Mouse (Mus musculus) stomach, embryonic 14.5 days (tissue): ENCODE measurements at regions not wholly inside any gene's neighbourhood (a gene's known extent, or its start where the extent isn't known, plus 50 kb on each side); places are given as distances from the start of the nearest gene placed in this dataset.
A peak's percentile ranks its signal among the peaks of the same experiment; 100 is the strongest.
"Not testable (repeated sequence)": the region's sequence is repeated elsewhere in the genome, so short reads cannot be mapped to it uniquely, and the experiment has no call there.

Experiments used
- ATAC-seq: fragments of 200-750 bp; cut with Nextera tagmentation; 2 replicates; pipeline ENCODE4 v1.8.0; 2017; ENCODE audit warnings: low read depth, moderate TSS enrichment; ENCODE audit not compliant: insufficient number of reproducible peaks, insufficient read depth, low FRiP score
- H3K27ac ChIP-seq: fragments of 300-500 bp; sonication (generic); 2 replicates; pipeline ENCODE4 v1.5.1; 2014; ENCODE audit warnings: mild to moderate bottlenecking, low read length, moderate library complexity, mixed read lengths
- H3K27me3 ChIP-seq: fragments of 300-500 bp; sonication (generic); 2 replicates; pipeline ENCODE4 v1.6.1; 2014; ENCODE audit warnings: low read length, control low read depth, mixed read lengths; ENCODE audit not compliant: control insufficient read depth, insufficient read depth
- H3K36me3 ChIP-seq: fragments of 300-500 bp; sonication (generic); 2 replicates; pipeline ENCODE4 v1.6.1; 2014; ENCODE audit warnings: mild to moderate bottlenecking, control low read depth, low read length, moderate library complexity, mixed read lengths; ENCODE audit not compliant: control insufficient read depth, insufficient read depth
- H3K4me1 ChIP-seq: fragments of 300-500 bp; sonication (generic); 2 replicates; pipeline ENCODE4 v1.6.1; 2014; ENCODE audit warnings: low read length, control low read depth, mixed read lengths; ENCODE audit not compliant: control insufficient read depth, insufficient read depth
- H3K4me2 ChIP-seq: fragments of 300-500 bp; sonication (generic); replicated peaks from 2 replicates; pipeline ENCODE4 v1.6.1; 2014; ENCODE audit warnings: low read depth, low read length, control low read depth
- H3K4me3 ChIP-seq: fragments of 300-500 bp; sonication (generic); 2 replicates; pipeline ENCODE4 v1.5.1; 2014; ENCODE audit warnings: low read depth, low read length, control low read depth
- H3K9ac ChIP-seq: fragments of 300-500 bp; sonication (generic); replicated peaks from 2 replicates; pipeline ENCODE4 v1.6.1; 2014; ENCODE audit warnings: low read depth, mild to moderate bottlenecking, control low read depth, low read length, moderate library complexity, mixed read lengths
- H3K9me3 ChIP-seq: fragments of 300-500 bp; sonication (generic); 2 replicates; pipeline ENCODE4 v1.6.1; 2016; ENCODE audit warnings: low read depth, low read length, control low read depth; ENCODE audit not compliant: control insufficient read depth
- WGBS: fragments of 180-500 bp; shearing (Covaris S2); extraction: QIAGEN DNeasy Blood & Tissue Kit; methylation state at CpG from one replicate; pipeline ENCODE4 v1.1.7; 2014; 5-methylcytosine and 5-hydroxymethylcytosine counted together

DNA sequence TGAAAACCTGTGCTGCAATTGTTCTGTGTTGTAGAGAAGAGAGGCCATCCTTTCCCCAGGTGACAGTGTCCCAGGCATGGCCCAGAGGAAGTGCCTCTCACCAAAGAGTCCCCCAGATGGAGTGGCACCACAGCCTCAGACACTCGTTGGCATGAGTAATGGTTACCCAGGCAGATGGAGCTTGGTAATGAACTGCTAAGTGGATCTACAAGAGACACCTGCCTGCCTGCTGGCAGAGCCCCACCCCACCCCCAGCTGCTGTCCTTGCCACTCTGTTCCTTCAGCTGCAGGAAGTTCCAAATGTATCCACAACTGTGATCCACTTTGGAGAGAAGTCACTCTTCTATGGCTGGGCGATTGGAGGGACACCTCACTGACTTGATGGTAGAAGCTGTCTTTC, 72.0 kb downstream of the Foxa2 start:
- 49% methylated on average over 2 of the region's 2 CpGs for WGBS
- no peak overlapping the region for H3K9ac ChIP-seq
- no peak overlapping the region for H3K4me3 ChIP-seq
- H3K27ac ChIP-seq, result no peak overlapping the region
- no peak overlapping the region for H3K4me2 ChIP-seq
- H3K36me3 ChIP-seq, result no peaks in the 10 kb centered on the region; the same call in 1 of the 2 replicates
- H3K27me3 ChIP-seq, result no peaks in the 10 kb centered on the region
- no peak for ATAC-seq
- H3K9me3 ChIP-seq, result no peaks in the 10 kb centered on the region
- 0 out of 2 replicates have a peak, but pooled peaks cover 2% of the 10 kb centered on the region for H3K4me1 ChIP-seq

DNA sequence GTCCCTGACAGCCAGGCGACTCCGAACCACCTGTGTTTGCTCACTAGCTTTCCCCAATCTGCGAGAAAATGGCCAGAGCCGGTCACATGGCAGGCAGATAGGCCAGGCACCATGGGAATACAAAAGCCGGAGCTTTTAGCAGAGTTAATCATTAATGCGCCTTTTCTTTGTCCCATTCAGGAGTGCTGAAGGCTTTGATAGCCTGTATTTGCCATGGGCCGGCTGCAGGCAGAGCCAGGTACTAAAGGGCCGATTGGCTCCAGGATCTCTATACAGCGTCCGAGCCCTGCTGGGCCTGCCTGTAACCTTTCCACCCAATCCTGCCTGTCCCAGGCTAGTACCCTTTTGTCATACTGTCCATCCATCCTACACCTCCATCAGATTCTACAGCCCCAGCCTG, 78.1 kb downstream of the Foxa2 start:
- H3K4me1 ChIP-seq, result no peaks in the 10 kb centered on the region
- peak overlapping the region; percentile 80 for H3K27ac ChIP-seq
- no peak overlapping the region for H3K4me2 ChIP-seq
- WGBS, result 50% methylated on average over 10 of the region's 10 CpGs
- no peak overlapping the region for H3K9ac ChIP-seq
- no peaks in the 10 kb centered on the region for H3K9me3 ChIP-seq
- H3K36me3 ChIP-seq, result no peaks in the 10 kb centered on the region; the same call in 1 of the 2 replicates
- H3K4me3 ChIP-seq, result no peak overlapping the region
- peak; percentile 94 for ATAC-seq
- no peaks in the 10 kb centered on the region for H3K27me3 ChIP-seq

DNA sequence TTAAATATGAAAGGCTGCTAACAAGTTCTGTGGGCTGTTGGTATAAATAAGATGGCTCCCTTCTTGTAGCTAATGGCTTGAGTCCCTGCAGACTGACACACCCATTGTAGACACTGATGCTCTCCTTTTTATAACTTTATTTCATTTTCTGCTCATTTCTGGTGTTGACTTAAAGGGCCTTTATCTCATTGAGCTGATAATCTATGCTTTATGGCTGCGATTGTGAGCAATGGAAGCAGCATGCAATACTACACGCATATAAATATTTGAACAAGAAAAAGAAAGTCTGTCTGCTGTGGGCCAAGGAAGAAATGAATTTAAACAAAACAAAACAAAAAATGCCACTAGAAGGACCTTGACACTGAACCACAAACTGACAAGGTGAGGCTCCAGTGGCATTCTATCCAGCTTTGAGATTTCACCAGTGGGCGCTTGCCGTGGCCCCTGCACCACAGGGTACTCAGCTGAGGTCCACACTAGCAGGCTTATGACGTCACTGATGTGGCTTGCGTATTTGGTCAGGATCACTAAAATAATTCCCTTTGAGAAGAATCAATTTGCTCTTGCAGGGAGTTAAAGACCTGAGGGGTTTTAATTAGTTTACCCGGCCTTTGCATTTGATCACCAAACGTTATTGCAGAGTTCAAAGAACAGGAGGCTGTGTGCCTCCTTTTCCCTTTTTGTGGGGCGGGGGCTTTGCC, 78.8 kb downstream of the Foxa2 start:
- H3K27me3 ChIP-seq, result no peaks in the 10 kb centered on the region
- ATAC-seq, result peak; percentile 7; the same call in 1 of the 2 replicates
- H3K36me3 ChIP-seq, result no peaks in the 10 kb centered on the region; the same call in 1 of the 2 replicates
- H3K4me2 ChIP-seq, result no peak overlapping the region
- H3K9ac ChIP-seq, result no peak overlapping the region
- H3K27ac ChIP-seq, result peak overlapping the region; percentile 86
- H3K4me1 ChIP-seq, result no peaks in the 10 kb centered on the region
- no peaks in the 10 kb centered on the region for H3K9me3 ChIP-seq
- 59% methylated on average over 9 of the region's 9 CpGs for WGBS
- H3K4me3 ChIP-seq, result no peak overlapping the region

GRCm38 (mm10) chr2:147963284-147963683, 83.5 kb downstream of the Foxa2 start:
- not testable (repeated sequence) for H3K4me3 ChIP-seq, H3K9me3 ChIP-seq, H3K27me3 ChIP-seq, ATAC-seq, H3K9ac ChIP-seq, H3K4me2 ChIP-seq, H3K4me1 ChIP-seq, H3K27ac ChIP-seq, H3K36me3 ChIP-seq
- 84% methylated on average over 1 of the region's 1 CpGs for WGBS

DNA sequence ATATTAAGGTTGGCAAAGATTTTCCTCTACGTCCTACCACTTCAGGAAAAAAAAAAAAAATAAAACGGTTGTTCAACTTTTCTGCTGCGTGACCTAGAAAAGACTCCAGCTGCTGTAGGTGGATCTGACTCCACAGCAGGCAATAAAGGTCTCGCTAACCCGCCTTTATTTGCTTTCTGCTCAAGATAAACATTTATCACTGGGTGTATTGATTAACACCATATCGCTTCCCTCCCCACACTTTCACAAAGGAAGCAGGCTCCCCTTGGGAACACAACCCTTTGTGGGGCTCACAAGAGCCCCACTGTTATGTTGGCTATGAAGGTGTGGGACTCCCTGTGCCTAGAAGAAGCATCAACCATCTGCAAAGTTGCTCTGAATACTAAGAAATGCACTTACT, 85.1 kb downstream of the Foxa2 start:
- no peaks in the 10 kb centered on the region for H3K9me3 ChIP-seq
- H3K4me3 ChIP-seq, result no peak overlapping the region
- no peak overlapping the region for H3K9ac ChIP-seq
- no peaks in the 10 kb centered on the region for H3K27me3 ChIP-seq
- peak overlapping the region; percentile 44; the same call in 1 of the 2 replicates for H3K27ac ChIP-seq
- WGBS, result 44% methylated on average over 6 of the region's 6 CpGs
- H3K4me1 ChIP-seq, result peaks cover 6% of the 10 kb centered on the region; the same call in 1 of the 2 replicates
- peak; percentile 82 for ATAC-seq
- 0 out of 2 replicates have a peak, but pooled peaks cover 2% of the 10 kb centered on the region for H3K36me3 ChIP-seq
- 0 out of 2 replicates have a peak overlapping the region, but pooled peaks have one; percentile 10 for H3K4me2 ChIP-seq

DNA sequence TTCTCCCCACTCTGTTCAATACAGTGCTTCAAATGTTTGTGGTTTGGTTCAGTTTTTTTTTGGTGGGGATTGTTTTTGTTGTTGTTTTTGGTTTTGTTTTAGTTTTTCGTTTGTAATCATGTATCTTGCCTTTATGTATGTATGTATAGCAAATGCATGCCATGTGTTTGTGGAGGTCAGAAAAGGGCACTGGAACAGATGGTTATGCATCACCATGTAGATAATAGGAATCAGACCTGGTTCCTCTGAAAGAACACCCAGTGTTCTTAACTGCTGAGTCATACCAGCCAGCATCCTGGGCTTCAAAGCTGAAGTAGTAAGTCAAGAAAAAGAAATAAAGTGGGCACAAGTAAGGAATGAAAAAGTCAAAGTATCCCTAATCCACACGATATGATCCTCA, 92.6 kb downstream of the Foxa2 start:
- H3K9me3 ChIP-seq, result no peaks in the 10 kb centered on the region
- H3K36me3 ChIP-seq, result 0 out of 2 replicates have a peak, but pooled peaks cover 2% of the 10 kb centered on the region
- H3K4me2 ChIP-seq, result no peak overlapping the region
- H3K9ac ChIP-seq, result no peak overlapping the region
- no peak overlapping the region for H3K27ac ChIP-seq
- H3K27me3 ChIP-seq, result no peaks in the 10 kb centered on the region
- no peak for ATAC-seq
- no peak overlapping the region for H3K4me3 ChIP-seq
- WGBS, result 65% methylated on average over 2 of the region's 2 CpGs
- H3K4me1 ChIP-seq, result 0 out of 2 replicates have a peak, but pooled peaks cover 6% of the 10 kb centered on the region

- WGBS, result 77% methylated on average over 5 of the region's 5 CpGs
- Histone ChIP-seq H3K9me3 (no peaks in the 10 kb centered on the region), H3K27me3 (no peaks in the 10 kb centered on the region), H3K4me3 (no peak overlapping the region), H3K4me1 (0 out of 2 replicates have a peak, but pooled peaks cover 8% of the 10 kb centered on the region), H3K27ac (no peak overlapping the region), H3K4me2 (no peak overlapping the region), H3K9ac (no peak overlapping the region), H3K36me3 (no peaks in the 10 kb centered on the region)
- ATAC-seq, result no peak
Measured at GRCm38 (mm10) chr2:147951233-147951632, 95.5 kb downstream of the Foxa2 start.

DNA sequence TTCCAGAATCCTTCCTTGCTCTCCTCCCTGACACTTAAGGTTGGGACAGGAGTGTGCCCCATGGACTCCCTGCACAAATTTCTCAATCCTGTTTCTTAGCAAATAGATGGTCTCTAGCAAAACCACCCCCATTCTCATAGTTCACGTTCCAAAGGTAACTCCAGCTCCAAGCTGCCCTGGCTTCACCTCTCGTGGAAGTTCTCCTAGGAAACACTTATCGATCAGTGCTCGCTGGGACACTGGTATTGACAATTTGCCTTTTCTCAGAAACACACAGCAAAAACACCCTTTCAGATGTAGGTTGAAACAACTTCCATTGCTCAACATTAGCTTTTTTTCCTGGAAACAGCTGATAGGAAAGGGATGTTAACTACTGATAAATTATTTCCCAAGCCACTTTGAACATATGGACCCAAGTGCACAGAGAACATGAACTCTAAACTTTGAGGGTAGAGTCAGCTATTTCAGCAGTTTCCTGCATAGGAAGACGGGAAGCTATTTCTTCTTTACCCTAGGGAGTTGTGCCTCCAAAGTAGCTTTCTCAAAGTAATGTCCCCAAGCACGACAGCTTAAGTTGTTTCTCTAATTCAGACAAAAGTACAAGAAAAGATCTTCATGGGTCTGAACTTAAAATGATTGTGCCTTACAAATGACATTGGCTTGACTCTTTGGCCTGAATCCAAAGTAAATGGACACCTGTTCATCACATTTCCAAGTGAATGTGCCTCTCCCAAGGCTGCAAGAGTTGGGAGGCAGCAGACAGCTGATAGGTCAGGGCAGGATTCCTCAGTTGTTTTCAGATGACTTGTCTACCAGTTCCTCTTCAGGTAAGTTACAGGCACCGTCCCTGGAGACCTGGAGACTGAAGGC, 102.4 kb downstream of the Foxa2 start:
- Histone ChIP-seq H3K4me3 (no peak overlapping the region), H3K27ac (no peak overlapping the region), H3K4me1 (0 out of 2 replicates have a peak, but pooled peaks cover 8% of the 10 kb centered on the region), H3K9me3 (no peaks in the 10 kb centered on the region), H3K4me2 (no peak overlapping the region), H3K36me3 (no peaks in the 10 kb centered on the region), H3K9ac (no peak overlapping the region), H3K27me3 (no peaks in the 10 kb centered on the region)
- WGBS, result 86% methylated on average over 7 of the region's 7 CpGs
- ATAC-seq, result no peak
